Mouse (Mus musculus) neural tube, embryonic 10.5 days (tissue): ENCODE measurements at regions not wholly inside any gene's neighbourhood (a gene's known extent, or its start where the extent isn't known, plus 50 kb on each side); places are given as distances from the start of the nearest gene placed in this dataset.

ENCODE experiments used
- DNase-seq: peaks from one replicate; pipeline ENCODE4 v3.0.0-alpha.2; 2017; ENCODE audit warnings: low spot score; ENCODE audit errors: extremely low spot score

- no peak for DNase-seq
Observed at GRCm38 (mm10) chr9:78903211-78903610, 287.9 kb downstream of the Cd109 start.

DNA sequence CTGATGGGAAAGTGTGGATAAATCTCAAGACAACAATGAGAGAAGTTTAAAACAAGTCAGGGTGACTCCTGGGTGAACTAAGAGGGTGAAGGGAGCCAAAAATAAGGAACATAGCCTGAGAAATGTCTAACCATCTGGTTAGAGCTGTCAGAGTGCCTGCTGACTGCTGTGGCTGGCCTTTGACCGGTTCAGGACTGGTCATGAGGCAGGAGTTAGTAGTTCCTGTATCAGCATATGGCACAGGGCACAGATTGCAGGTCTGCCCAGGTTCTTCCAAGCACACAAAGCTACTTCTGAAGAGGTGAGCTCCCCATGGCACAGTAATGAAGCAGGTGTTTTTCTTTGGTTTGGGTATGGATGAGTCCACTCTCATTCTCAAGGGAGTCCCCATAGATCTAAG lies 302.0 kb downstream of the Cd109 start:
- no peak for DNase-seq

DNA sequence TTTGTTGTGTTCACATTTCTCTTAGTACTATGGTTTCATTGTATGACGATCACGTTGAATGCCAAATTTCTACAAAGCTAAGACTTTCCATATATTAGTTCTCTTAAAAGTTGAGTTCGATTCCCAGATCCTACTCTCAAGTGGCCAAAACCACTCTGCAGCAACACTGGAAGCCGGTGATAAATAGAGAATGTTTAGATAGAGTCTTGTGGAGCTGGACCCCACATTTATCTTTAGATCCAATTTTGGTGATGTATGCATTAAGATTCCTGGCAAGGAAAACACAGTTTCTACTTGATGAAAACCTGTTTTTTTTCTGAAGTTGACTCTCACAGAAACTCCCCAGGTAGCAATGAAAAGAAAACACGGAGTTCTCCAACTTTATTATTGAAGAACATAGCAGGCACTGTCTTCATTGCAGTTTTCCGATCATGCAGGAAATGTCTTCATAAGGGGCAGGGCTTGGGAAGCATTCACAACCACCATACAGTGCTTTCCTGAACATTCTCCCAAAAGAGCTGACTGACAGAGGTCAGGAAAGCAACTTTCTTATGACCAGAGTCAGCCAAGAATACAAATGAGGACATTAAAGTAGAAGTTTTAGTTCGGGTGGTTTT lies 310.7 kb downstream of the Cd109 start:
- no peak for DNase-seq

DNA sequence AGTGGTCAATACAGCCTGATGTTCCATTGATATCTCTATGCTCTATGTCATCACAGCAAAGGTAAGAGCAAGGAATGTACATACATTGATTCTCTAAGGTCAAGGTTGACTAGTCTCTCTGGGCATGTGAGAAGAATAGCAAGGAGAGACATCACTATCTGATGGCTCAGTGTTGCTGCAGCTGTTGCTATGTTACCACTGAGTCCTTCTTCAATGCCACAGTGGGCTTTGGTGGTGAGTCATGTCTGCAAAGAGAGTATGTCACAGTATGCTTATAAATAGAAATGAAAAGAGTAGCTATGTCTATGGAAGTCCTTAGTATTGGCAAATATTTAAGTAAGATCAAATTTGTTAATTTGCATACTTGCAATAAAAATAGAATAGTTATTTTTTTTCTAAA lies 326.3 kb downstream of the Cd109 start:
- no peak for DNase-seq

DNA sequence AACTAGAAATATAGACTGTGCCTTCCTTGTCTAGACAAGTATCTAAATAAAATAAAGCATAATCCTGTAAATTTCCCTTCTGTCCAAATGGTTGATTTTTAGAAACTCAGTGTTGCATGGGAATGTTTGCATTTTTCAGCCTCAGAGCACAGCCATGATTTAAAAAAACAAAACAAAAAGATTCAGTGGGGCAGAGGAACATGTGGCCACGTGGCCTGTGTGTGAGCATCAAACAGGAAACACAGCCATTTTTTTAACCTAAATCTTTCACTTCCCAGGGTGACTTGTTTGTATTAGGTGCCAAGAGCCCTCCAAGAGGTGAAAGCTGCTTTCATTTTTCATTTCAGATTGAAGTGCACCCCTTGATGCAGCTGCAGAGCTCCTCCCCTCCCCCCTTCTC lies 349.5 kb downstream of the Cd109 start:
- DNase-seq = no peak

DNA sequence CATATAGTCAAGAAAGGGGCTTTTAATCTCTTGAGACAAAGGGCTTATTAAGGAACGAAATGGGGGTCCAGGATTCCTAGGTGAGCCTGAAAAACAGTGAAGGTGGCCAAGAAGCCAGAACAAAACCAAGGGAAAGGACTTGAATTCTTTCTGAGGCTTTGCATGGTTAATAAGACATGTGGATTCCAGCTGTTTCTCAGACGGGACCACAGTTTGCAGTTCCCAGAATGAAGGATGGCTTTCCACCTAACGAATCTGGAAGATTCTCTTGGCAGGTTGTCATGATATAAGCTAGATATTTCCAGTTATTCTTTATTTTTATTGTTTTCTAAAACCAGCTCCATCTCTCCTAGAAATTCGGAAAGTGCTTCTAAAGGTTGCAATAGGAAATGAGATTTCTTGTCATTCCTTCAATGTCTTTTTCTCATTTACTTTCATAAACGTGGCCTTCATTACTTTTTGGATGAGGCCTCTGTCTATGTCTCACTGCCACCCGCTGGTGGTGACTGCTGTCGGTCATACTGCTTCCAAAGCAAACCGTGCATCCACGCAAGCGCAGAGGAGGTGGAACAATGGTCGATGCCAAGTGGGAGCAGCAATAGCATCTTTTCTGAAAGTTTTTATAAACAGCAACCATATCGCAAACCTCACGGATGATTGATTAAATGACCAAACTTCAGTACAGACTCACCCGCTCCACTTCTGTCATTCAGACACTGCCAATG lies 350.0 kb downstream of the Cd109 start:
- peak; percentile 17 for DNase-seq

GRCm38 (mm10) chr9:78971731-78972130 lies 356.4 kb downstream of the Cd109 start:
- no peak for DNase-seq

DNA sequence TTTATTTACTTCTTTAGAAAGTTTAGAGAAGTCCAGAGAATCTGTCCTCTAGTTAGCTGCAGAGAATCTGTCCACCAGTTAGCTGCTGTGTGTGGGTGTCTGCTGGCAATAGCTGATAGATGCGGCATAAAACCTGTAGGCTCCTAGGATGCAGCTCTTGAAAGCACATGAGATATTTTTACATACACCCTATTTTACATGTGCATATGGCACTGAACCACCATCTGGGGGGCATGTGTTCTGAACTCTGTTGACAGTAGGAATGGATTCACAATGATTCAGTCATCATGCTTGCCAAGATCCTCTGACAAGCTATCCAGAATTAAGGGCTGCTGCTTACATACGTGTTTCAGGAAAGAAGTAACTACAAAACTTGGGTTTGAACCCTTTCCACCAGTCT lies 368.4 kb downstream of the Cd109 start:
- no peak for DNase-seq

- no peak for DNase-seq
Observed at GRCm38 (mm10) chr9:78985184-78985864, 370.0 kb downstream of the Cd109 start.

DNA sequence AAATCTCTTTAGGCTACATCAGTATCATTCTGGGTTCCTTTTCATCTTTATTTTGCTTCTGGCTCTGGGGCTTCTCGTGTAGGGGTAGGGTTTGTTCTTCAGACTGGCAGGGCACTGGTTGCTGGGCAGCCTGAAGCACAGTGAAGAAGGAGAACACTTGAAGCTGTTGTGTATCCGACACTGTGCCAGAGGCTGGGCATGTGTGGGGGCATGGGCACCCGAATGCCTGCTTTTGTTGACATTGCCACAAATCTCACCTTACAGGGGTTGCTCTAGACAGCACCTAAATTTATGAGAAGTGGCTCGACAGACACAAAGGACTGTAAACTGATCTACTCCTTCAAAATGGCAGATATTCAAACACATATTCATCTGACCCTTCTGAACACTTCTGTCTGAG lies 376.0 kb downstream of the Cd109 start:
- no peak for DNase-seq

- no peak for DNase-seq
Observed at GRCm38 (mm10) chr9:79001081-79001480, 385.7 kb downstream of the Cd109 start.

- no peak for DNase-seq
Observed at GRCm38 (mm10) chr9:79001930-79002329, 386.6 kb downstream of the Cd109 start.

- no peak for DNase-seq
Observed at GRCm38 (mm10) chr9:79004296-79004980, 389.1 kb downstream of the Cd109 start.

DNA sequence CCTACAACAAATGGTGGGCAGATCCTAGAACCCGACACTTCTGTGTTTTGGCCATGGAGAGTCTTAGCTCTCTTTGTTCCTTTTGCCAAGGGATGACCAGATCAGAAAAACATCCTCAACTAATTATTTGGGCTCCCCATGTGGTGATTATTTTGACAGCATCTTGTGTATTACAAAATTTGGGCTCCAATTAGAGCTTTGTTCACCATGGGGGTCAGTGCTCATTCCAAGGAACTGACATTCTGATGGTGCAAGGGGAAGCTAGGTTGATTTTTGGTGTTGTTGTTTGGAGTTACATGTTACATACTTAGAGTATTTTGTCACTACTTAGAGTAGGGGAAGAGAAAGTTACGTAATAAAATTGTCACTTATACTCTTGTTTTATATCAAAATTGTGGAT lies 406.9 kb downstream of the Cd109 start:
- no peak for DNase-seq

DNA sequence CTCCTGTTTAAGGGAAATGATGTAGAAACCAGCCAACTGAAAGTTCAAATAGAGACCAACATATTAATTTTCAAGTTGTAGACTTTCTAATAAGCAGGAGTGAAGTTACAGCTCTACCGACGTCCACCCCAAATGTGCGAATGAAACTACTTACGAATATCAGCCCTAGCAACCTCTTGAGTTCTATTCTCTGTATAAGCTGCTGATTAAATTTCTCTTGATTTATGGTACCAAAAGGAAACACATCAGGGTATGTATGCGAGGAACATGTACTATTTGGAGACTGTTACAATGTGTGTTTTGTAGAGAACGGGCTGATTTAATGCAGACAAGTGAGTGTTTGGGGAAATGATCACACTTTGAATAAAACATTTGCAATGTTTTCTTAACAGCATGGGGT lies 412.9 kb downstream of the Cd109 start:
- no peak for DNase-seq

DNA sequence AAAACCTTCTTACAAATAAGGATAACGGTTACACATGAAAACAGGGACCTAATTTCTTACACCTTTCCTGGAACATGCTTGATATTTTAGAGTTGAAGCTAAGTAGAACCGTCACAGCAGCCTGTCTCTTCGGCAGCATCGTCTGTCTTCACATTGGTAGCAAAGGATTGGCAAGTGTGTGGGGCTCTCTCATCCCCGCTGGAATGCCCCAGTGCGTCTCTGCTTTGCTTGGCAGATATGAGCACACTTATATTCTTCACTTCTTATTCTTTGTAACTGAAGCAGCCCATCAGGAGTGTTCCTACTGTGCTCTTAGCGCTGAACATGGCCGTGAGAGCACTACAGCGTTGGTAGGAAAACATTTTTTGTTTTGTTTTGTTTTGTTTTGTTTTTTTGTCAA lies 414.1 kb downstream of the Cd109 start:
- no peak for DNase-seq

DNA sequence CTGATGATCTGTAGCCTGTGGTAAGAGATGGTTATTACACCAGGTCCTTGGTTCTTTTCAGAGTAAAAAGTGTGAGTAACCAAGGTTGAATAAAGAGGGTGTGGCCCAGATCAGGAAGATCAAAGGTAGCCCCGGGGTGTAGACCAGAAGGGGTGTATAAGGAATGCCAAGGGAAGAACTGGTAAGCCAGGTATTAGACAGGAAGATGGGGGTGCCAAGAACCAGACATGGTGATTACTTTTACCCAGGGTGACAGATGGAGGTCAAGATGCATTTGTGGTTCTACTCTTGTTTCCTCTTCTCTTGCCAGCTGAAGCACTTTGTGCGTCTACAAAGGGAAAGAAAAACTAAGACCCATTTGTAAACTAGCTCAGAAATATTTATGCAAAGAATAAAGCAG lies 420.3 kb downstream of the Cd109 start:
- no peak for DNase-seq

DNA sequence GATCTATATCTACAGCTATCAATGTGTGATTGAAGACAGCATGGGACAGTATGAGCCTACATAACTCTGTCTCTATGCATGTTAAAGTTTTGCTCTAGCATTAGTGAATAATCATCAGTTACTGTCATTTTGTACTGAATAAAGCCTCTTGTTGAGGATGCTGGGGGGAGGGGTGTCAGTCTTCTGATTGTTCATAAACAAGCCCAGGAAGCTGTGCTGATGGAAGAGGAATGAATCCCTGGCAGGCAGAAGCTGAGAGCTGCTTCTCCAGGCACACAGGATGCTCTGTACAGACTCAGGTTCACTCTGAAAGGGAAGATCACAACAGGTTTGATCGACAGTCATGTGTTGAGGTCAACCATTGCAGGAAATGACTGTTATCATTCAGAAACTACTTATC lies 421.7 kb downstream of the Cd109 start:
- no peak for DNase-seq

DNA sequence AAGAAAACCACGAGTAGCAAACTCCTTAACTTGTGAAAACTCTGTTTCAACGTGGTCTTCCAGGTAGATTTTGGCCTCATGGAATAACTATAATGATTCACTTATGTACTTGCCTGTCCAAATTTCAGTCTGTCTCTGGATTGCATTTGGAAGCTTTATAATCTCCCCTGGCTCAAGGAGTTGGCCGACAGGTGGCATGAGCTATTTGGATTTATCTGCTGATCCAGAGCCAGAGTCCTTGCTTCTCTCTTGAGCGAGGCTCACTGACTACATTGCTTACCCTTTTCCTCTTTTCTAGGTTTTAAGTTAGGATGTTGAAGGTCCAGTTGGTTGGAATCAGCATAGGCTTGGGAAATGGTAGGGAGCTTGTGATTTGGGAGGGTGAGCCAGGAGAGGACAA lies 423.6 kb downstream of the Cd109 start:
- no peak for DNase-seq

DNA sequence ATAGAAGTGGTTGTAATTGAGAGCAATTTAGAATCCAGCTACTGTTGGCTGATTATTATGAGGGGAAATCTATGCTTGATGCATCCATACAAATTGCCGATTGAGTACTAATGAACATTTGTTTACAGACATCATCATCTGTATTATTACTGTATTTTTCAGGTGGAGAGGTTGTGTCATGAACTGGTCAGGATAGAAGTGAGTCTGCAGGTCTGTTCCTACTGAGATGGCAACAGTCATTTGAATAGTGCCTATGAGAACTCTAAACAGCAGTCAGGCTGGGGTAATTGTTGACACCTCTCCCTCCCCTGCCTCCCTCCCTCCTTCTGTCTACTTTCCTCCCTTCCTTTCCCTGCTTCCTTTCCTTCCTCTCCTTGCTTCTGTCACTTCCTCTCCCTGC lies 429.0 kb downstream of the Cd109 start:
- no peak for DNase-seq

DNA sequence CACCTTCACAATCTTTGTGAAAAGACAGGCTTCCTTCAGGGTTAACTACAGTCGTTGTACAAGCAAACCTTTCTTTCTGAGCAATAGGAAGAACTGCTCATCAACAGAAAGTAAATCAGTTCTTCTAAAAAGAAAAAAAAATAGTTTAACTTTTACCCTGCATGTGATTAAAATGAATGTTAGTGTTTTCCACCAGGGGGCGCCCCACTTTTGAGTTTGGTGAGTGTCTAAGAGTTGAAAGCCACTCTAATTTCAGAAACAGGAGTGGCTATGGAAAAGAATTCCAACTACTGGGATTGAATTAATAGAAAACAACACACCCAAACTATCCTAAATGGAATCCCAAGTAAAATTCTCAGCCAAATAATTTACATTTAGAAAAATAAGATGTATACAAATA lies 430.0 kb downstream of the Cd109 start:
- DNase-seq = peak; percentile 42

GRCm38 (mm10) chr9:79071961-79072360 lies 456.6 kb downstream of the Cd109 start:
- no peak for DNase-seq
